Mouse (Mus musculus) MEL (cell line): ENCODE results near the gene Rhd. TPM values are rescaled to one million over a fixed set of nuclear protein-coding genes. Genes with fewer than 3 reads are reported as not detected.

ENCODE experiments used
- DNase-seq: peaks from one replicate; pipeline ENCODE4 v3.0.0; 2011; ENCODE audit warnings: low read depth, low spot score
- H3K27ac ChIP-seq: 2 replicates; pipeline ENCODE4 v1.5.1; 2012; ENCODE audit warnings: low read depth, mild to moderate bottlenecking, control low read depth, low read length, moderate library complexity; ENCODE audit not compliant: control insufficient read depth
- H3K27me3 ChIP-seq, 2 experiments: fragments of 150-350 bp in 1 of 2; sonication (generic) in 1 of 2; 2 replicates each; pipeline ENCODE4 v1.6.1; 2012; ENCODE audit warnings: low read length in 2 of 2, mild to moderate bottlenecking in 2 of 2, improper control_type of control experiment in 1 of 2, moderate library complexity in 1 of 2; ENCODE audit not compliant: insufficient read depth in 2 of 2, control insufficient read depth in 1 of 2
- H3K36me3 ChIP-seq, 2 experiments: 2 replicates each; pipeline ENCODE4 v1.6.1; 2012 to 2014; ENCODE audit warnings: low read length in 2 of 2, improper control_type of control experiment in 1 of 2, inconsistent platforms in 1 of 2, mild to moderate bottlenecking in 1 of 2; ENCODE audit not compliant: insufficient read depth in 2 of 2, control insufficient read depth in 1 of 2
- H3K4me1 ChIP-seq, 2 experiments: fragments of 150-350 bp in 1 of 2; sonication (generic) in 1 of 2; 2 replicates each; pipeline ENCODE4 v1.6.1; 2012; ENCODE audit warnings: low read length in 2 of 2, improper control_type of control experiment in 1 of 2, mild to moderate bottlenecking in 1 of 2; ENCODE audit not compliant: insufficient read depth in 2 of 2, control insufficient read depth in 1 of 2
- H3K4me3 ChIP-seq, 2 experiments: fragments of 150-350 bp in 1 of 2; sonication (generic) in 1 of 2; 2 replicates each; pipeline ENCODE4 v1.5.1; 2012; ENCODE audit warnings: low read depth in 2 of 2, low read length in 2 of 2, mild to moderate bottlenecking in 2 of 2, moderate library complexity in 2 of 2, control low read depth in 1 of 2, improper control_type of control experiment in 1 of 2; ENCODE audit not compliant: control insufficient read depth in 1 of 2, insufficient read depth in 1 of 2
- H3K79me2 ChIP-seq: 2 replicates; pipeline ENCODE4 v1.6.1; 2012; ENCODE audit warnings: mild to moderate bottlenecking, low read length, moderate library complexity; ENCODE audit not compliant: control insufficient read depth, poor library complexity, insufficient read depth
- H3K9ac ChIP-seq: 2 replicates; pipeline ENCODE4 v1.6.1; 2012; ENCODE audit warnings: low read depth, mild to moderate bottlenecking, control low read depth, low read length, moderate library complexity; ENCODE audit not compliant: control insufficient read depth, poor library complexity, severe bottlenecking
- H3K9me3 ChIP-seq: fragments of 150-350 bp; sonication (generic); replicated peaks from 2 replicates; pipeline ENCODE4 v1.6.1; 2012; ENCODE audit warnings: mild to moderate bottlenecking, low read length, improper control_type of control experiment, moderate library complexity; ENCODE audit not compliant: insufficient read depth
- BHLHE40 ChIP-seq: IDR thresholded peaks from 2 replicates; pipeline ENCODE4 v1.6.1; 2012; ENCODE audit warnings: low read depth, mild to moderate bottlenecking, inconsistent platforms, low read length, improper control_type of control experiment, borderline replicate concordance
- CHD1 ChIP-seq: IDR thresholded peaks from 2 replicates; pipeline ENCODE4 v1.6.1; 2012; ENCODE audit warnings: low read depth, mild to moderate bottlenecking, inconsistent platforms, low read length, improper control_type of control experiment
- CHD2 ChIP-seq: IDR thresholded peaks from 2 replicates; pipeline ENCODE4 v1.6.1; 2011; ENCODE audit warnings: low read length, improper control_type of control experiment
- CTCF ChIP-seq, 3 experiments: IDR thresholded peaks in 2 of 3; conservative IDR thresholded peaks in 1 of 3; 2 replicates each; pipeline ENCODE4 v1.5.1; 2011 to 2012; ENCODE audit warnings: low read length in 3 of 3, low read depth in 2 of 3, mild to moderate bottlenecking in 2 of 3, improper control_type of control experiment in 1 of 3, inconsistent platforms in 1 of 3, mixed read lengths in 1 of 3, moderate library complexity in 1 of 3; ENCODE audit not compliant: control insufficient read depth in 1 of 3, insufficient read depth in 1 of 3, poor library complexity in 1 of 3, severe bottlenecking in 1 of 3
- E2F4 ChIP-seq: IDR thresholded peaks from 2 replicates; pipeline ENCODE4 v1.6.1; 2011; ENCODE audit warnings: low read depth, low read length, improper control_type of control experiment, borderline replicate concordance
- ETS1 ChIP-seq: IDR thresholded peaks from 2 replicates; pipeline ENCODE4 v1.6.1; 2012; ENCODE audit warnings: low read depth, mild to moderate bottlenecking, inconsistent platforms, low read length, improper control_type of control experiment, moderate library complexity
- GABPA ChIP-seq: IDR thresholded peaks from 2 replicates; pipeline ENCODE4 v1.6.1; 2012; ENCODE audit warnings: low read depth, mild to moderate bottlenecking, inconsistent platforms, low read length, improper control_type of control experiment, moderate library complexity
- HCFC1 ChIP-seq: IDR thresholded peaks from 2 replicates; pipeline ENCODE4 v1.6.1; 2012; ENCODE audit warnings: low read depth, mild to moderate bottlenecking, inconsistent platforms, low read length, improper control_type of control experiment, moderate library complexity
- KAT2A ChIP-seq: conservative IDR thresholded peaks from 2 replicates; pipeline ENCODE4 v1.6.1; 2012; ENCODE audit warnings: low read depth, low read length, improper control_type of control experiment, inconsistent platforms
- MAX ChIP-seq: IDR thresholded peaks from 2 replicates; pipeline ENCODE4 v1.6.1; 2011; ENCODE audit warnings: low read length, improper control_type of control experiment
- MAZ ChIP-seq: IDR thresholded peaks from 2 replicates; pipeline ENCODE4 v1.6.1; 2012; ENCODE audit warnings: low read depth, mild to moderate bottlenecking, inconsistent platforms, low read length, improper control_type of control experiment
- MEF2A ChIP-seq: IDR thresholded peaks from 2 replicates; pipeline ENCODE4 v1.6.1; 2014; ENCODE audit warnings: low read depth, mild to moderate bottlenecking, inconsistent platforms, low read length, improper control_type of control experiment; ENCODE audit not compliant: poor library complexity, insufficient replicate concordance, severe bottlenecking; ENCODE audit errors: extremely low read depth
- MXI1 ChIP-seq: IDR thresholded peaks from 2 replicates; pipeline ENCODE4 v1.6.1; 2011; ENCODE audit warnings: mild to moderate bottlenecking, low read depth, low read length, improper control_type of control experiment
- MYB ChIP-seq: IDR thresholded peaks from 2 replicates; pipeline ENCODE4 v1.6.1; 2011; ENCODE audit warnings: mild to moderate bottlenecking, low read depth, low read length, improper control_type of control experiment
- MYC ChIP-seq: IDR thresholded peaks from 2 replicates; pipeline ENCODE4 v1.6.1; 2011; ENCODE audit warnings: low read depth, mild to moderate bottlenecking, low read length, improper control_type of control experiment, moderate library complexity
- NRF1 ChIP-seq: IDR thresholded peaks from 2 replicates; pipeline ENCODE4 v1.6.1; 2014; ENCODE audit warnings: low read depth, mild to moderate bottlenecking, inconsistent platforms, low read length, improper control_type of control experiment, moderate library complexity; ENCODE audit not compliant: poor library complexity, insufficient read depth, severe bottlenecking
- POLR2A ChIP-seq, 2 experiments: IDR thresholded peaks; 2 replicates each; pipeline ENCODE4 v1.6.1; 2011 to 2012; ENCODE audit warnings: low read length in 2 of 2, mild to moderate bottlenecking in 2 of 2, control low read depth in 1 of 2, improper control_type of control experiment in 1 of 2, low read depth in 1 of 2, moderate library complexity in 1 of 2; ENCODE audit not compliant: control insufficient read depth in 1 of 2, insufficient read depth in 1 of 2, poor library complexity in 1 of 2
- POLR2AphosphoS5 ChIP-seq: IDR thresholded peaks from 2 replicates; pipeline ENCODE4 v1.6.1; 2012; ENCODE audit warnings: low read depth, borderline replicate concordance, mild to moderate bottlenecking, inconsistent platforms, low read length, moderate library complexity, mixed read lengths
- RAD21 ChIP-seq: IDR thresholded peaks from 2 replicates; pipeline ENCODE4 v1.6.1; 2011; ENCODE audit warnings: mild to moderate bottlenecking, low read depth, low read length, improper control_type of control experiment
- RCOR1 ChIP-seq: IDR thresholded peaks from 2 replicates; pipeline ENCODE4 v1.6.1; 2012; ENCODE audit warnings: low read depth, mild to moderate bottlenecking, inconsistent platforms, low read length, improper control_type of control experiment
- SIN3A ChIP-seq: IDR thresholded peaks from 2 replicates; pipeline ENCODE4 v1.6.1; 2012; ENCODE audit warnings: low read length, improper control_type of control experiment, inconsistent platforms
- SMC3 ChIP-seq: IDR thresholded peaks from 2 replicates; pipeline ENCODE4 v1.6.1; 2011; ENCODE audit warnings: low read depth, low read length, improper control_type of control experiment
- TAL1 ChIP-seq: IDR thresholded peaks from 2 replicates; pipeline ENCODE4 v1.6.1; 2012; ENCODE audit warnings: mild to moderate bottlenecking, inconsistent platforms, low read length, moderate library complexity, mixed read lengths
- TBP ChIP-seq: IDR thresholded peaks from 2 replicates; pipeline ENCODE4 v1.8.0; 2011; ENCODE audit warnings: low read depth, low read length, improper control_type of control experiment
- TCF12 ChIP-seq: IDR thresholded peaks from 2 replicates; pipeline ENCODE4 v1.6.1; 2014; ENCODE audit warnings: low read depth, mild to moderate bottlenecking, inconsistent platforms, low read length, improper control_type of control experiment, moderate library complexity
- UBTF ChIP-seq: IDR thresholded peaks from 2 replicates; pipeline ENCODE4 v1.6.1; 2012; ENCODE audit warnings: low read depth, mild to moderate bottlenecking, inconsistent platforms, low read length, improper control_type of control experiment, moderate library complexity, borderline replicate concordance; ENCODE audit not compliant: insufficient read depth
- USF1 ChIP-seq: IDR thresholded peaks from 2 replicates; pipeline ENCODE4 v1.6.1; 2014; ENCODE audit warnings: low read depth, mild to moderate bottlenecking, inconsistent platforms, low read length, improper control_type of control experiment, moderate library complexity
- USF2 ChIP-seq, 2 experiments: IDR thresholded peaks; 2 replicates each; pipeline ENCODE4 v1.6.1; 2011 to 2012; ENCODE audit warnings: improper control_type of control experiment in 2 of 2, low read length in 2 of 2, borderline replicate concordance in 1 of 2, inconsistent platforms in 1 of 2, low read depth in 1 of 2, mild to moderate bottlenecking in 1 of 2; ENCODE audit not compliant: insufficient read depth in 1 of 2
- ZC3H11A ChIP-seq: IDR thresholded peaks from 2 replicates; pipeline ENCODE4 v1.6.1; 2012; ENCODE audit warnings: low read depth, mild to moderate bottlenecking, inconsistent platforms, low read length, improper control_type of control experiment
- ZKSCAN1 ChIP-seq: IDR thresholded peaks from 2 replicates; pipeline ENCODE4 v1.6.1; 2012; ENCODE audit warnings: low read depth, mild to moderate bottlenecking, inconsistent platforms, low read length, improper control_type of control experiment, moderate library complexity
- ZMIZ1 ChIP-seq: IDR thresholded peaks from 2 replicates; pipeline ENCODE4 v1.6.1; 2012; ENCODE audit warnings: low read depth, mild to moderate bottlenecking, inconsistent platforms, low read length, improper control_type of control experiment, moderate library complexity
- ZNF384 ChIP-seq: IDR thresholded peaks from 2 replicates; pipeline ENCODE4 v1.6.1; 2012; ENCODE audit warnings: low read depth, mild to moderate bottlenecking, inconsistent platforms, low read length, improper control_type of control experiment
- polyA plus RNA-seq, 2 experiments: library from polyadenylated mRNA; stranded (reverse) in 1 of 2; unstranded in 1 of 2; fragments of >175 nt in 1 of 2; fragments of >200 nt in 1 of 2; gene quantifications; 2 replicates each; pipeline versions ENCODE4 v1.2.1 to v1.2.4; 2012; ENCODE audit warnings: low replicate concordance in 2 of 2, low read depth in 1 of 2; ENCODE audit not compliant: insufficient read length in 2 of 2, insufficient read depth in 1 of 2, missing spikeins in 1 of 2
- total RNA-seq: library from RNA; depleted of rRNA; stranded (reverse); fragments of 300-350 nt; gene quantifications from 2 replicates; pipeline ENCODE4 v1.2.3, GENCODE M21; 2012

The Rhd gene
- total and polyA plus RNA-seq, 3 experiments = 49.9 to 176 TPM; not detected in 1

- no peaks in the 10 kb centered on the region for H3K27me3 ChIP-seq
- H3K9me3 ChIP-seq = no peaks in the 10 kb centered on the region
- DNase-seq = peak; percentile 88
- H3K36me3 ChIP-seq = peaks cover 12 to 22% of the 10 kb centered on the region in 2 experiments
- peak overlapping the region in 1 of 2 experiments; percentile 94; a peak in 2 of 4 replicates for H3K4me3 ChIP-seq
- TF ChIP-seq MYC (peak; percentile 95), POLR2A (IDR thresholded peaks at IDR 0.05; ENCODE audit: control insufficient read depth in 1 of 2, insufficient read depth in 1 of 2, low read depth in 1 of 2, low read length in 2 of 2, poor library complexity in 1 of 2) (no peak), ZC3H11A (no peak), E2F4 (no peak), USF1 (no peak; the same call in 1 of the 2 replicates), USF2 (IDR thresholded peaks at IDR 0.05; ENCODE audit: borderline replicate concordance in 1 of 2, insufficient read depth in 1 of 2, low read depth in 1 of 2, low read length in 2 of 2) (no peak), TBP (no peak), UBTF (no peak), GABPA (no peak), TAL1 (no peak), ZMIZ1 (no peak), NRF1 (no peak), BHLHE40 (no peak), MAZ (no peak), HCFC1 (no peak), ZNF384 (no peak), RCOR1 (no peak), MEF2A (no peak), CHD2 (no peak), ETS1 (no peak), SMC3 (peak; percentile 37; the same call in 1 of the 2 replicates), TCF12 (no peak), POLR2AphosphoS5 (no peak), MAX (0 out of 2 replicates have a peak, but pooled peaks have one; percentile 55), KAT2A (no peak), CTCF (IDR thresholded peaks at IDR 0.05 in 2 of 3, conservative IDR thresholded peaks at IDR 0.05 in 1 of 3; ENCODE audit: control insufficient read depth in 1 of 3, insufficient read depth in 1 of 3, low read depth in 2 of 3, low read length in 3 of 3, poor library complexity in 1 of 3, severe bottlenecking in 1 of 3) (peak; percentile 76 to 90 (median 85)), MXI1 (peak; percentile 83), SIN3A (peak; percentile 15; the same call in 1 of the 2 replicates), MYB (no peak), ZKSCAN1 (no peak), CHD1 (no peak), RAD21 (peak; percentile 37)
- H3K27ac ChIP-seq = no peak overlapping the region
- H3K79me2 ChIP-seq = peaks cover 11% of the 10 kb centered on the region
- H3K4me1 ChIP-seq = peaks cover 21 to 34% of the 10 kb centered on the region in 2 experiments
- peak overlapping the region; percentile 85; the same call in 1 of the 2 replicates for H3K9ac ChIP-seq
Observed at GRCm38 (mm10) chr4:134913413-134913812, 49.1 kb downstream of the Rhd start.
